In the genomic region with DNA sequence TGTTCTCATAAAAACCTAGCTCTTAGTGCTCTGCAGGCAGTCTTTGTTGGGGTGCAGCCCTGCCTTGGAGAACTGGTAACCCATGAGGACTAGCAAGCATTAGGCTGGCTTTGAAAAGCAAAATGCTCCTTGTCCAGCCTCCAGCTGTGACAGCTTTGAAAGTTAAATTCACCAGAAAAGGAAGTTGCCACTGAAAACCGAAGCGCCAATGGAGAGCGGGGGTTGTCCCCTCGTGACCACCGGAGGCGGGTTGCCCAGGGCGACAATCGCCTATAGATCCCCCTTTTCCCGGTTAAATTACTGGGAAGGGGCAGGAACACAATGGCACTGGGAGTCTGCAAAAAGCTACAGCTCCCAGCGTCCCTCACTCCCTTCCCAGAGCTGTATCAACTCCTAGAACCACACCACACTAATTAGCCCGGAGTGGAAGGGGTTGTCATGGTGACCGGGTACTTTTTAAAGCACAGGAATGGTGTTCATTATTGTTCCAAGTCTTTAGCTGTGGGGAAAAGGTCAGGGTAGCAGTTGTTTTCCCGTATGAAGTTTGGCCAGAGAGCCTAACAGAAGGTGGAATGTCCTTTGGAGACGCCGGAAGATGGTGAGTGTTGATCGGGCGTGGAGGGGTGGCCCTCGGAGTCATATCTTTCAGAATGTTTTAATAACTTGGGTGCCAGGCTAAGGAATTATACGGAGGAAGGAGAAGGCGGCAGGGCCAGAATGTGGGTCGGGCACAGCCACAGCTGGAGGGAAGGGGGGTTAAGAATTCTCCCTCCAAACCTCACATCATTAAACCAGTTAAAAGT, we compare ENCODE assay signal across 7 mouse cellular contexts.
DNase-seq lines count a peak whose midpoint lies in the region; ATAC-seq and TF ChIP-seq lines count a peak whose summit lies in the region.

No protein-coding gene starts in this region.

- H3K4me3 ChIP-seq in embryonic facial prominence, embryonic 11.5 days (ENCODE audit: low read depth, low read length): peak overlapping the region; percentile 33
- peak overlapping the region; percentile 48 for H3K4me3 ChIP-seq in heart, embryonic 11.5 days (ENCODE audit: low read depth, low read length)
- peak overlapping the region; percentile 39 for H3K4me3 ChIP-seq in limb, embryonic 14.5 days (replicated peaks; ENCODE audit: low read length)
- peak overlapping the region; percentile 31 for H3K4me3 ChIP-seq in midbrain, embryonic 14.5 days (replicated peaks; ENCODE audit: low read depth, low read length)

- 2% methylated on average over 21 of the region's 21 CpGs for WGBS in embryonic facial prominence, embryonic 11.5 days
- WGBS in heart, embryonic 11.5 days (ENCODE audit: insufficient replicate concordance): 13% methylated on average over 21 of the region's 21 CpGs
- 4% methylated on average over 21 of the region's 21 CpGs for WGBS in limb, embryonic 14.5 days
- 1% methylated on average over 21 of the region's 21 CpGs for WGBS in midbrain, embryonic 14.5 days

- no peak for TF ChIP-seq POLR2A in limb, embryonic 14.5 days (IDR thresholded peaks at IDR 0.05; ENCODE audit: borderline replicate concordance, extremely low read depth, insufficient read depth, insufficient read length)

- no peaks in the 10 kb centered on the region for H3K36me3 ChIP-seq in embryonic facial prominence, embryonic 11.5 days (replicated peaks; ENCODE audit: control insufficient read depth, insufficient read depth, low read depth, low read length)
- H3K36me3 ChIP-seq in heart, embryonic 11.5 days (ENCODE audit: control insufficient read depth, insufficient read depth, low read length): no peaks in the 10 kb centered on the region
- peaks cover 16% of the 10 kb centered on the region for H3K36me3 ChIP-seq in limb, embryonic 14.5 days (ENCODE audit: control insufficient read depth, insufficient read depth, low read length)
- peaks cover 15% of the 10 kb centered on the region for H3K36me3 ChIP-seq in midbrain, embryonic 14.5 days (ENCODE audit: control insufficient read depth, insufficient read depth, low read length)

- H3K4me1 ChIP-seq in embryonic facial prominence, embryonic 11.5 days (ENCODE audit: control insufficient read depth, insufficient read depth, low read length): no peaks in the 10 kb centered on the region
- peaks cover 26% of the 10 kb centered on the region for H3K4me1 ChIP-seq in heart, embryonic 11.5 days (ENCODE audit: control insufficient read depth, insufficient read depth, low read length)
- peaks cover 29% of the 10 kb centered on the region for H3K4me1 ChIP-seq in limb, embryonic 14.5 days (ENCODE audit: control insufficient read depth, insufficient read depth, low read length)
- peaks cover 39% of the 10 kb centered on the region for H3K4me1 ChIP-seq in midbrain, embryonic 14.5 days (ENCODE audit: control insufficient read depth, insufficient read depth, low read length)

- no peaks in the 10 kb centered on the region for H3K27me3 ChIP-seq in embryonic facial prominence, embryonic 11.5 days (ENCODE audit: control insufficient read depth, insufficient read depth, low read length)
- H3K27me3 ChIP-seq in heart, embryonic 11.5 days (ENCODE audit: control insufficient read depth, insufficient read depth, low read length): no peaks in the 10 kb centered on the region
- no peaks in the 10 kb centered on the region for H3K27me3 ChIP-seq in limb, embryonic 14.5 days (ENCODE audit: control insufficient read depth, insufficient read depth, low read length)
- H3K27me3 ChIP-seq in midbrain, embryonic 14.5 days (ENCODE audit: control insufficient read depth, insufficient read depth, low read length): no peaks in the 10 kb centered on the region

- peak; percentile 91 for DNase-seq in embryonic facial prominence, embryonic 11.5 days (ENCODE audit: low spot score)
- DNase-seq in kidney, adult 9 months: peak; percentile 80
- DNase-seq in limb, embryonic 14.5 days (ENCODE audit: low spot score): peak; percentile 77
- DNase-seq in midbrain, embryonic 14.5 days: peak; percentile 87
- DNase-seq in spleen, postnatal 10 days (ENCODE audit: low spot score in 2 of 2): peak; percentile 13 to 49

- peak overlapping the region; percentile 48 for H3K9ac ChIP-seq in embryonic facial prominence, embryonic 11.5 days (replicated peaks; ENCODE audit: low read length)
- H3K9ac ChIP-seq in heart, embryonic 11.5 days (ENCODE audit: low read depth, low read length): peak overlapping the region; percentile 64; the same call in 1 of the 2 replicates
- H3K9ac ChIP-seq in limb, embryonic 14.5 days (ENCODE audit: low read depth, low read length, severe bottlenecking): peak overlapping the region; percentile 47
- H3K9ac ChIP-seq in midbrain, embryonic 14.5 days (replicated peaks; ENCODE audit: low read length): peak overlapping the region; percentile 40

- peak overlapping the region; percentile 74 for H3K27ac ChIP-seq in embryonic facial prominence, embryonic 11.5 days (replicated peaks; ENCODE audit: low read depth, low read length)
- H3K27ac ChIP-seq in heart, embryonic 11.5 days (ENCODE audit: low read depth, low read length): no peak overlapping the region
- peak overlapping the region; percentile 90 for H3K27ac ChIP-seq in limb, embryonic 14.5 days (replicated peaks; ENCODE audit: low read depth, low read length)
- peak overlapping the region; percentile 78 for H3K27ac ChIP-seq in midbrain, embryonic 14.5 days (replicated peaks; ENCODE audit: low read depth, low read length)

- H3K9me3 ChIP-seq in embryonic facial prominence, embryonic 11.5 days (replicated peaks; ENCODE audit: control insufficient read depth, low read length): no peaks in the 10 kb centered on the region
- no peaks in the 10 kb centered on the region for H3K9me3 ChIP-seq in heart, embryonic 11.5 days (replicated peaks; ENCODE audit: control insufficient read depth, low read length)
- no peaks in the 10 kb centered on the region for H3K9me3 ChIP-seq in limb, embryonic 14.5 days (ENCODE audit: control insufficient read depth, low read length)
- no peaks in the 10 kb centered on the region for H3K9me3 ChIP-seq in midbrain, embryonic 14.5 days (ENCODE audit: control insufficient read depth, low read length)

- H3K4me2 ChIP-seq in embryonic facial prominence, embryonic 11.5 days (ENCODE audit: low read depth, low read length): peak overlapping the region; percentile 49
- peak overlapping the region; percentile 71 for H3K4me2 ChIP-seq in heart, embryonic 11.5 days
- H3K4me2 ChIP-seq in limb, embryonic 14.5 days (replicated peaks; ENCODE audit: low read depth, low read length, severe bottlenecking): peak overlapping the region; percentile 57
- H3K4me2 ChIP-seq in midbrain, embryonic 14.5 days (ENCODE audit: low read length): peak overlapping the region; percentile 57

- ATAC-seq in activated CD4-positive, CD25-positive, alpha-beta regulatory T cell, adult 4 months: peak; percentile 83
- ATAC-seq in embryonic facial prominence, embryonic 11.5 days (replicated peaks; ENCODE audit: insufficient number of reproducible peaks, low FRiP score, low TSS enrichment, low read depth): peak; percentile 94
- ATAC-seq in heart, embryonic 11.5 days (replicated peaks; ENCODE audit: insufficient number of reproducible peaks, low FRiP score, low TSS enrichment): peak; percentile 44; the same call in 1 of the 2 replicates
- ATAC-seq in limb, embryonic 14.5 days (ENCODE audit: low FRiP score, low read depth): peak; percentile 66
- ATAC-seq in midbrain, embryonic 14.5 days (ENCODE audit: low FRiP score, low TSS enrichment): peak; percentile 80

Comparison
In these comparisons a context has a peak if more than half of its experiments do, and no peak if none do; other contexts are left out.
1. ATAC-seq: peak in every context shown above with its lines; median percentile 94 in embryonic facial prominence, embryonic 11.5 days; 83 in activated CD4-positive, CD25-positive, alpha-beta regulatory T cell, adult 4 months; 80 in midbrain, embryonic 14.5 days; 66 in limb, embryonic 14.5 days; 44 in heart, embryonic 11.5 days.
2. DNase-seq: peak in every context shown above with its lines; median percentile 91 in embryonic facial prominence, embryonic 11.5 days; 87 in midbrain, embryonic 14.5 days; 80 in kidney, adult 9 months; 77 in limb, embryonic 14.5 days; 31 in spleen, postnatal 10 days.